Mouse (Mus musculus): ENCODE measurements around the gene D230025D16Rik. TPM values are rescaled to one million over a fixed set of nuclear protein-coding genes. Genes with fewer than 3 reads are reported as not detected.
"Not testable (repeated sequence)": the region's sequence is repeated elsewhere in the genome, so short reads cannot be mapped to it uniquely, and the experiment has no call there.

D230025D16Rik gene
- 24.2 and 30.9 TPM in 2 replicates for polyA plus RNA-seq (2015; fragmentation: Nextera tagmentation; extraction: Ambion mirVana)

- Histone ChIP-seq H3K27ac (ENCODE audit: low read depth) (peak within 1 kb of the TSS; percentile 99), H3K36me3 (replicated peaks; ENCODE audit: insufficient read depth, low read length) (no peaks in the 10 kb centered on the region; the same call in 1 of the 2 replicates), H3K9me3 (ENCODE audit: low read length) (no peaks in the 10 kb centered on the region), H3K9ac (replicated peaks) (peak within 1 kb of the TSS; percentile 87), H3K27me3 (ENCODE audit: insufficient read depth, low read length) (no peaks in the 10 kb centered on the region), H3K4me2 (ENCODE audit: low read depth, low read length) (peak within 1 kb of the TSS; percentile 94), H3K4me1 (ENCODE audit: insufficient read depth) (peaks cover 16% of the 10 kb centered on the region), H3K4me3 (ENCODE audit: low read depth, low read length) (peak within 1 kb of the TSS; percentile 83)
- peak; percentile 89 for ATAC-seq
- no peak for TF ChIP-seq EP300 (IDR thresholded peaks at IDR 0.05; ENCODE audit: low read depth)
- no peak for TF ChIP-seq CTCF (IDR thresholded peaks at IDR 0.05; ENCODE audit: low read depth)
- WGBS (ENCODE audit: insufficient replicate concordance), result 4% methylated on average over 34 of the region's 34 CpGs
- DNase-seq, result peak; percentile 98
Measured at GRCm38 (mm10) chr8:105224413-105225271, at the start of gene D230025D16Rik. Gene D230025D16Rik (plus strand): TSS chr8:105225145.

DNA sequence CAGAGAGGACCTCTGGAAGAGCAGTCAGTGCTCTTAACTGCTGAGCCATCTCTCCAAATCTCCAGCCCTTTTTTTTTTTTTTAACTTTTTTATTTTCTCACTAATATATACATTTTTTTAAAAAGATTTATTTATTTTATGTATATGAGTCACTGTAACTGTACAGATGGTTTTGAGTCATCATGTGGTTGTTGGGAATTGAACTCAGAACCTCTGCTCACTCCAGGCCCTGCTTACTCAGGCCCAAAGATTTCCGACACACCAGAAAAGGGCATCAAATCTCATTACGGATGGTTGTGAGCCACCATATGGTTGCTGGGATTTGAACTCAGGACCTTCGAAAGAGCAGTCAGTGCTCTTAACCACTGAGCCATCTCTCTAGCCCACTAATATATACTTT lies 49.7 kb upstream of the D230025D16Rik start:
- H3K4me3 ChIP-seq (ENCODE audit: low read depth, low read length); H3K4me2 ChIP-seq (ENCODE audit: low read depth, low read length); H3K4me1 ChIP-seq (ENCODE audit: insufficient read depth); H3K36me3 ChIP-seq (replicated peaks; ENCODE audit: insufficient read depth, low read length); H3K27ac ChIP-seq (ENCODE audit: low read depth); DNase-seq; ATAC-seq; H3K9me3 ChIP-seq (ENCODE audit: low read length); H3K27me3 ChIP-seq (ENCODE audit: insufficient read depth, low read length); H3K9ac ChIP-seq (replicated peaks): not testable (repeated sequence)
- 89% methylated on average over 3 of the region's 3 CpGs for WGBS (ENCODE audit: insufficient replicate concordance)

DNA sequence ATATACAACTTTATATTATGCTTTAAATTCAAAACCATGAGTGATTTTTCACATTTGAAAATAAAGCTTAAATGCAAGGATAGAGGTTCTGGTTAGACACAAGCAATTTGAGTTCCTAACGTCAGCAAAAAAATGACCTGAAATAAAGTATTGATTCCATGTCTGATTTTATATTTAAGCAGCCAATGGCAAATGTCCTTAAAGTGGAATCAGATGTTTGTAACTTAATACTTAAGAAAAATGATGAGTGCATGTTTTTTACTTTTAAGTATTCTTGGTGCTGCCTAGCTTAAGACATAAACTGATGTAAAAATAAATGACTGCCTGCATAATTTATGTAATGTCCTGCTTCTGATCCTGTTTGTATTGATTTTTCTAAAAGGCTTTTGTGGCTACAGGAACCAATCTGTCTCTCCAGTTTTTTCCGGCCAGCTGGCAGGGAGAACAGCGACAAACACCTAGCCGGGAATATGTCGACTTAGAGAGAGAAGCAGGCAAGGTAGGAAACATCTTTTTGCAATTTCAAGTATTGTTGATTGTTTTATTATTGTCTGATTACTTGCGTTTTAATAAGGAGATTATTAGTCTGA lies 46.6 kb upstream of the D230025D16Rik start:
- Histone ChIP-seq H3K4me3 (ENCODE audit: low read depth, low read length) (no peak overlapping the region), H3K36me3 (replicated peaks; ENCODE audit: insufficient read depth, low read length) (peaks cover 14% of the 10 kb centered on the region; the same call in 1 of the 2 replicates), H3K27ac (ENCODE audit: low read depth) (no peak overlapping the region), H3K9me3 (ENCODE audit: low read length) (no peaks in the 10 kb centered on the region), H3K4me2 (ENCODE audit: low read depth, low read length) (no peak overlapping the region), H3K27me3 (ENCODE audit: insufficient read depth, low read length) (no peaks in the 10 kb centered on the region), H3K9ac (replicated peaks) (no peak overlapping the region), H3K4me1 (ENCODE audit: insufficient read depth) (no peaks in the 10 kb centered on the region)
- WGBS (ENCODE audit: insufficient replicate concordance), result 78% methylated on average over 6 of the region's 6 CpGs
- no peak for TF ChIP-seq EP300 (IDR thresholded peaks at IDR 0.05; ENCODE audit: low read depth)
- no peak for TF ChIP-seq CTCF (IDR thresholded peaks at IDR 0.05; ENCODE audit: low read depth)
- no peak for ATAC-seq
- no peak for DNase-seq

- H3K36me3 ChIP-seq (replicated peaks; ENCODE audit: insufficient read depth, low read length), result peaks cover 18% of the 10 kb centered on the region
- no peak overlapping the region for H3K4me3 ChIP-seq (ENCODE audit: low read depth, low read length)
- no peaks in the 10 kb centered on the region for H3K9me3 ChIP-seq (ENCODE audit: low read length)
- 80% methylated on average over 1 of the region's 1 CpGs for WGBS (ENCODE audit: insufficient replicate concordance)
- H3K27ac ChIP-seq (ENCODE audit: low read depth), result no peak overlapping the region
- H3K4me1 ChIP-seq (ENCODE audit: insufficient read depth), result no peaks in the 10 kb centered on the region
- H3K4me2 ChIP-seq (ENCODE audit: low read depth, low read length), result no peak overlapping the region
- H3K9ac ChIP-seq (replicated peaks), result no peak overlapping the region
- no peaks in the 10 kb centered on the region for H3K27me3 ChIP-seq (ENCODE audit: insufficient read depth, low read length)
- ATAC-seq (no peak), DNase-seq (no peak)
- TF ChIP-seq CTCF (IDR thresholded peaks at IDR 0.05; ENCODE audit: low read depth) (no peak), EP300 (IDR thresholded peaks at IDR 0.05; ENCODE audit: low read depth) (no peak)
Measured at GRCm38 (mm10) chr8:105182201-105182600, 42.7 kb upstream of the D230025D16Rik start.

- 74% methylated on average over 1 of the region's 1 CpGs for WGBS (ENCODE audit: insufficient replicate concordance)
- ATAC-seq (no peak), DNase-seq (no peak)
- H3K36me3 ChIP-seq (replicated peaks; ENCODE audit: insufficient read depth, low read length), result peaks cover 13% of the 10 kb centered on the region
- H3K4me3 ChIP-seq (ENCODE audit: low read depth, low read length), result no peak overlapping the region
- TF ChIP-seq CTCF (IDR thresholded peaks at IDR 0.05; ENCODE audit: low read depth) (no peak), EP300 (IDR thresholded peaks at IDR 0.05; ENCODE audit: low read depth) (no peak)
- H3K4me2 ChIP-seq (ENCODE audit: low read depth, low read length), result no peak overlapping the region
- H3K27ac ChIP-seq (ENCODE audit: low read depth), result no peak overlapping the region
- H3K9me3 ChIP-seq (ENCODE audit: low read length), result no peaks in the 10 kb centered on the region
- peaks cover 3% of the 10 kb centered on the region; the same call in 1 of the 2 replicates for H3K4me1 ChIP-seq (ENCODE audit: insufficient read depth)
- no peaks in the 10 kb centered on the region for H3K27me3 ChIP-seq (ENCODE audit: insufficient read depth, low read length)
- H3K9ac ChIP-seq (replicated peaks), result no peak overlapping the region
Measured at GRCm38 (mm10) chr8:105186467-105187005, 38.4 kb upstream of the D230025D16Rik start.

DNA sequence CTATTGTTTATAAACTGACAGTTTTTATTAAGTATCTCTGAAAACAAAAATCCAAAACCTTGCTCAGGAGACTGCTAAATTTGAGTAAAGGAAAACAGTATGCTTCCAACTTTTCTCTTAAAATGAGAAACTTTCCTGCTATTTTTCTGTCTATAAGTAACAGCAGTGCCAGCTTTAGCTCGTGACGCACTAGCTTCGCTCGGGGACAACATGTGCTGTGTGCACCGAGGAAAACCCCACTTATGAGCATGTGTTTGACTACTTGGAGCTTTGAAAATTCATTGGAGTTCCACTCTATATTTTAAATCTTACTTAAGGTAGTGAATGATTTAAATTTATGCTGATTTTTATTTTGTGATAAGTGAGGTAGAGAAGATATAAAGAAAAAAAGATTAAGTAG lies 32.8 kb upstream of the D230025D16Rik start:
- H3K4me3 ChIP-seq (ENCODE audit: low read depth, low read length), result no peak overlapping the region
- DNase-seq (no peak), ATAC-seq (no peak)
- no peaks in the 10 kb centered on the region for H3K9me3 ChIP-seq (ENCODE audit: low read length)
- H3K9ac ChIP-seq (replicated peaks), result no peak overlapping the region
- H3K27me3 ChIP-seq (ENCODE audit: insufficient read depth, low read length), result no peaks in the 10 kb centered on the region
- H3K4me2 ChIP-seq (ENCODE audit: low read depth, low read length), result no peak overlapping the region
- peaks cover 3% of the 10 kb centered on the region; the same call in 1 of the 2 replicates for H3K4me1 ChIP-seq (ENCODE audit: insufficient read depth)
- no peak overlapping the region for H3K27ac ChIP-seq (ENCODE audit: low read depth)
- WGBS (ENCODE audit: insufficient replicate concordance), result 87% methylated on average over 5 of the region's 5 CpGs
- TF ChIP-seq CTCF (IDR thresholded peaks at IDR 0.05; ENCODE audit: low read depth) (no peak), EP300 (IDR thresholded peaks at IDR 0.05; ENCODE audit: low read depth) (no peak)
- peaks cover 35% of the 10 kb centered on the region for H3K36me3 ChIP-seq (replicated peaks; ENCODE audit: insufficient read depth, low read length)
